Mouse (Mus musculus): Measurements from ENCODE around the gene Dguok. TPM values are rescaled to one million over a fixed set of nuclear protein-coding genes. Genes with fewer than 3 reads are reported as not detected.

Dguok gene
- total and polyA plus RNA-seq, 2 experiments from 2014 or later, result 35.3 to 52.1 TPM

GRCm38 (mm10) chr6:83456131-83456983 lies 50.4 kb downstream of the Dguok start:
- WGBS, result under 1% methylated on average over 62 of the region's 105 CpGs

GRCm38 (mm10) chr6:83455328-83456130 lies 51.2 kb downstream of the Dguok start:
- peaks cover 40% of the 10 kb centered on the region for H3K4me1 ChIP-seq (ENCODE audit: insufficient read depth)

More at GRCm38 (mm10) chr6:83456131-83456983, 50.4 kb downstream of the Dguok start:
- Histone ChIP-seq H3K36me3 (ENCODE audit: insufficient read depth) (no peaks in the 10 kb centered on the region), H3K4me1 (ENCODE audit: insufficient read depth) (peaks cover 33% of the 10 kb centered on the region), H3K27ac (ENCODE audit: low read depth, low read length) (peak overlapping the region; percentile 95), H3K4me3 (ENCODE audit: low read depth, low read length) (peak overlapping the region; percentile 79), H3K4me2 (ENCODE audit: low read depth) (peak overlapping the region; percentile 95), H3K27me3 (ENCODE audit: insufficient read depth, low read length) (no peaks in the 10 kb centered on the region), H3K9me3 (ENCODE audit: low read length) (no peaks in the 10 kb centered on the region), H3K9ac (peak overlapping the region; percentile 87)
- DNase-seq (peak; percentile 87), ATAC-seq (peak; percentile 87)
- TF ChIP-seq CTCF (IDR thresholded peaks at IDR 0.05; ENCODE audit: low read depth), result peak; percentile 40

GRCm38 (mm10) chr6:83453706-83454105 lies 53.1 kb downstream of the Dguok start:
- peak overlapping the region; percentile 87 for H3K9ac ChIP-seq
- DNase-seq, result no peak
- WGBS, result 29% methylated on average over 11 of the region's 11 CpGs
- no peak overlapping the region for H3K27ac ChIP-seq (ENCODE audit: low read depth, low read length)
- no peak for ATAC-seq
- no peaks in the 10 kb centered on the region for H3K9me3 ChIP-seq (ENCODE audit: low read length)
- H3K4me3 ChIP-seq (ENCODE audit: low read depth, low read length), result peak overlapping the region; percentile 79
- peaks cover 40% of the 10 kb centered on the region for H3K4me1 ChIP-seq (ENCODE audit: insufficient read depth)
- peak overlapping the region; percentile 95 for H3K4me2 ChIP-seq (ENCODE audit: low read depth)
- H3K36me3 ChIP-seq (ENCODE audit: insufficient read depth), result 0 out of 2 replicates have a peak, but pooled peaks cover 3% of the 10 kb centered on the region
- no peak for TF ChIP-seq CTCF (IDR thresholded peaks at IDR 0.05; ENCODE audit: low read depth)
- H3K27me3 ChIP-seq (ENCODE audit: insufficient read depth, low read length), result no peaks in the 10 kb centered on the region

More at GRCm38 (mm10) chr6:83455328-83456130, 51.2 kb downstream of the Dguok start:
- Histone ChIP-seq H3K9ac (peak overlapping the region; percentile 87), H3K4me3 (ENCODE audit: low read depth, low read length) (peak overlapping the region; percentile 79), H3K36me3 (ENCODE audit: insufficient read depth) (no peaks in the 10 kb centered on the region), H3K27me3 (ENCODE audit: insufficient read depth, low read length) (no peaks in the 10 kb centered on the region), H3K27ac (ENCODE audit: low read depth, low read length) (peak overlapping the region; percentile 95), H3K9me3 (ENCODE audit: low read length) (no peaks in the 10 kb centered on the region), H3K4me2 (ENCODE audit: low read depth) (peak overlapping the region; percentile 95)
- DNase-seq (peak; percentile 54), ATAC-seq (peak; percentile 65)
- no peak for TF ChIP-seq CTCF (IDR thresholded peaks at IDR 0.05; ENCODE audit: low read depth)
- 4% methylated on average over 24 of the region's 41 CpGs for WGBS

DNA sequence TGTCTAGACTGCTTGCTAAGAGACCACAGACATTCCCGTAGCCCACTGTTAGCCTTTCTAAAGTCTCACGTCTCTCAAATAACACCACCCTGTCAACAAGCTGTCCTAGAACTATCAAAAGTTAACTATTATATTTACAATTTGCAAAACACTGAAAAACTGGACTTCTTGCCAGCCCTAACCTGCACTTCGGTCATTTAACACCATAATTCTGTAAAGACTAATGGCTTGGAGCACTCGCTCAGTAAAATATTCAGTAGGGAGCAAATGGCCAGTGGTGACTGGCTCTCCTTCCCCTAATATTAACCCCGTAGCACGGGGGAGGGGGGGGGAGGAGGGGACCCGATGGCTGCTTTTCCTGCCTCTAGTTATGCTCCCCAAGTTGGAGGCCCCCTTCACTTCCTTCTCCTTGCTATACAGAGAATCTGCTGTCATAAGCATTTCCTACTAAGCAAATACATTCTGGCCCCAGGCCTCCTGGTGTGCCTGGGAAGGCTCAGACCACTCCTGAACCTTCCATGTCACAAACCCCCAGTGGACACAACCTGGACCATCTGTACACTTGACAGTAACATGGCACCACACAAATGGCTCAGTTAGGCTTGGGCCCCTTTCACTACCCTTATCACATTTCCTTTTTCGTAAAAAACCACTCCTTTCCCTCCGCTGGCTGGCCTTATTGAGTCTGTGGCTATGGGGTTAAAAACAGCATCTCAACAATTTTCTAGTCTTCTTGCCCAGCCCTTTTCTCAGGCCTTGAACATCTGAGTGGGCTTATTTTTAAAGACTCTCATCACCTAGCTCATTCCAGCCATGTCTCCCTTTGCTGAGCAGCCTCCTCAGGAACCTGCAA lies 56.1 kb downstream of the Dguok start:
- WGBS, result 79% methylated on average over 9 of the region's 9 CpGs
- H3K4me3 ChIP-seq (ENCODE audit: low read depth, low read length), result no peak overlapping the region
- no peak overlapping the region for H3K4me2 ChIP-seq (ENCODE audit: low read depth)
- no peak for TF ChIP-seq CTCF (IDR thresholded peaks at IDR 0.05; ENCODE audit: low read depth)
- H3K27me3 ChIP-seq (ENCODE audit: insufficient read depth, low read length), result no peaks in the 10 kb centered on the region
- 0 out of 2 replicates have a peak overlapping the region, but pooled peaks have one; percentile 10 for H3K9ac ChIP-seq
- no peaks in the 10 kb centered on the region for H3K9me3 ChIP-seq (ENCODE audit: low read length)
- H3K4me1 ChIP-seq (ENCODE audit: insufficient read depth), result peaks cover 40% of the 10 kb centered on the region
- no peak overlapping the region for H3K27ac ChIP-seq (ENCODE audit: low read depth, low read length)
- H3K36me3 ChIP-seq (ENCODE audit: insufficient read depth), result peaks cover 14% of the 10 kb centered on the region; the same call in 1 of the 2 replicates
- no peak for ATAC-seq
- no peak for DNase-seq

GRCm38 (mm10) chr6:83449440-83449839 lies 57.3 kb downstream of the Dguok start:
- Histone ChIP-seq H3K36me3 (ENCODE audit: insufficient read depth) (peaks cover 14% of the 10 kb centered on the region), H3K4me3 (ENCODE audit: low read depth, low read length) (no peak overlapping the region), H3K4me2 (ENCODE audit: low read depth) (no peak overlapping the region), H3K27ac (ENCODE audit: low read depth, low read length) (no peak overlapping the region), H3K9me3 (ENCODE audit: low read length) (no peaks in the 10 kb centered on the region), H3K27me3 (ENCODE audit: insufficient read depth, low read length) (no peaks in the 10 kb centered on the region), H3K4me1 (ENCODE audit: insufficient read depth) (peaks cover 31% of the 10 kb centered on the region), H3K9ac (no peak overlapping the region)
- TF ChIP-seq CTCF (IDR thresholded peaks at IDR 0.05; ENCODE audit: low read depth), result no peak
- WGBS, result 78% methylated on average over 3 of the region's 3 CpGs
- DNase-seq (no peak), ATAC-seq (no peak)

GRCm38 (mm10) chr6:83448911-83449310 lies 57.9 kb downstream of the Dguok start:
- no peaks in the 10 kb centered on the region for H3K9me3 ChIP-seq (ENCODE audit: low read length)
- H3K27ac ChIP-seq (ENCODE audit: low read depth, low read length), result no peak overlapping the region
- H3K9ac ChIP-seq, result no peak overlapping the region
- TF ChIP-seq CTCF (IDR thresholded peaks at IDR 0.05; ENCODE audit: low read depth), result no peak
- peaks cover 14% of the 10 kb centered on the region for H3K36me3 ChIP-seq (ENCODE audit: insufficient read depth)
- no peak overlapping the region for H3K4me3 ChIP-seq (ENCODE audit: low read depth, low read length)
- WGBS, result 85% methylated on average over 4 of the region's 4 CpGs
- no peak overlapping the region for H3K4me2 ChIP-seq (ENCODE audit: low read depth)
- no peak for DNase-seq
- no peaks in the 10 kb centered on the region for H3K27me3 ChIP-seq (ENCODE audit: insufficient read depth, low read length)
- ATAC-seq, result no peak
- peaks cover 28% of the 10 kb centered on the region for H3K4me1 ChIP-seq (ENCODE audit: insufficient read depth)

Data from forebrain, postnatal 0 days (tissue).